Comparison of ENCODE assay signal across 9 mouse cellular contexts in genomic region chr12:11350895-11351294, GRCm38 (mm10).
DNase-seq lines count a peak whose midpoint lies in the region; ATAC-seq lines count a peak whose summit lies in the region.
"Had no signal": no experiment of that assay in that cellular context is flagged by ENCODE, and none has a peak within 500 bp of the region (broad histone marks: within the 10 kb centered on the region; RNA-seq: fewer than 3 reads in every experiment).

No protein-coding gene starts in this region.

- H3K4me3 ChIP-seq in forebrain, embryonic 13.5 days, result no peak overlapping the region
- no peak overlapping the region for H3K4me3 ChIP-seq in hindbrain, embryonic 12.5 days
- H3K4me3 ChIP-seq: limb, embryonic 12.5 days had no signal

- 25% methylated on average over 5 of the region's 5 CpGs for WGBS in forebrain, embryonic 13.5 days
- 39% methylated on average over 5 of the region's 5 CpGs for WGBS in hindbrain, embryonic 12.5 days

- H3K27ac ChIP-seq in forebrain, embryonic 13.5 days, result no peak overlapping the region
- H3K27ac ChIP-seq in hindbrain, embryonic 12.5 days, result no peak overlapping the region
- H3K27ac ChIP-seq: limb, embryonic 12.5 days had no signal

- H3K9me3 ChIP-seq in forebrain, embryonic 13.5 days (replicated peaks), result no peaks in the 10 kb centered on the region
- H3K9me3 ChIP-seq in hindbrain, embryonic 12.5 days (replicated peaks), result no peaks in the 10 kb centered on the region
- H3K9me3 ChIP-seq: limb, embryonic 12.5 days had no signal

- no peak overlapping the region for H3K4me2 ChIP-seq in forebrain, embryonic 13.5 days
- no peak overlapping the region for H3K4me2 ChIP-seq in hindbrain, embryonic 12.5 days (replicated peaks)
- H3K4me2 ChIP-seq: limb, embryonic 12.5 days had no signal

- DNase-seq in MEL-GATA-1-ER (ENCODE audit: extremely low read depth, low read depth), result peak; percentile 6
- DNase-seq in c-Kit-positive CD71-negative TER-119-negative erythroid progenitor cells, embryonic 14.5 days (ENCODE audit: low read depth), result peak; percentile 50
- DNase-seq in layer of hippocampus, postnatal 14 days (ENCODE audit: low spot score in 2 of 2), result peak; percentile 58 to 82
- DNase-seq in right cerebral cortex, postnatal 4 days, result peak; percentile 85

- H3K36me3 ChIP-seq in forebrain, embryonic 13.5 days (ENCODE audit: poor library complexity, severe bottlenecking), result no peaks in the 10 kb centered on the region
- no peaks in the 10 kb centered on the region for H3K36me3 ChIP-seq in hindbrain, embryonic 12.5 days
- H3K36me3 ChIP-seq: limb, embryonic 12.5 days had no signal

- H3K9ac ChIP-seq in forebrain, embryonic 13.5 days, result no peak overlapping the region
- H3K9ac ChIP-seq in hindbrain, embryonic 12.5 days, result no peak overlapping the region
- H3K9ac ChIP-seq: limb, embryonic 12.5 days had no signal

- H3K27me3 ChIP-seq in forebrain, embryonic 13.5 days, result no peaks in the 10 kb centered on the region
- no peaks in the 10 kb centered on the region for H3K27me3 ChIP-seq in hindbrain, embryonic 12.5 days
- H3K27me3 ChIP-seq: limb, embryonic 12.5 days had no signal

- peak; percentile 65 for ATAC-seq in forebrain, embryonic 13.5 days
- 0 out of 2 replicates have a peak, but pooled peaks have one; percentile 50 for ATAC-seq in hindbrain, embryonic 12.5 days (ENCODE audit: low FRiP score)
- ATAC-seq in megakaryocyte progenitor cell, adult 5-6 weeks (replicated peaks; ENCODE audit: poor library complexity), result peak; percentile 83
- no peak for ATAC-seq in inflammation-experienced regulatory T-cells, adult 6 months

- no peaks in the 10 kb centered on the region for H3K4me1 ChIP-seq in forebrain, embryonic 13.5 days
- 0 out of 2 replicates have a peak, but pooled peaks cover 6% of the 10 kb centered on the region for H3K4me1 ChIP-seq in hindbrain, embryonic 12.5 days

Comparison
In these comparisons a context has a peak if more than half of its experiments do, and no peak if none do; other contexts are left out.
1. DNase-seq: peak in every context shown above with its lines; median percentile 85 in right cerebral cortex, postnatal 4 days; 70 in layer of hippocampus, postnatal 14 days; 50 in c-Kit-positive CD71-negative TER-119-negative erythroid progenitor cells, embryonic 14.5 days; 6 in MEL-GATA-1-ER.